ENCODE assay signal across 8 mouse cellular contexts in the genomic region with DNA sequence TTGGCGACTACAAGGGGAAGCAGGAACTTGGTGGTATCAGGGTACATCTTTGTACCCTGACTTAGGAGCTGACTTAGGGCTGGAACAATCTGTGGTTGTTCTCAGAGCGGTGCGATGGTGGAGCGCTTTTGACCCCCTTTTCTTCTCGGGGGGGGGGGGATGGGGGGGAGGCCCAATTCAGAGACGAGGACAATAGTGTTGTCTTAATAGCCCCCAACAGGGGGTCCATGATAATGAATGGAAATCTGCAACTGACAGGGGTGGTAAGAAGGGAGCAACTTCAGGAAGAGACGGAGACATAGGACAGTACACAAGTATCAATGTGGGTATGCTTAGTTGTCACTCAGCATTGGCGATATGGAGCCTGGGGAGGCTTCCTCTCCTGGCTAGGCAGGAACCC.
A peak's percentile ranks its signal among the peaks of the same experiment; 100 is the strongest.
DNase-seq lines count a peak whose midpoint lies in the region; ATAC-seq and TF ChIP-seq lines count a peak whose summit lies in the region.
"Not testable (repeated sequence)": the region's sequence is repeated elsewhere in the genome, so short reads cannot be mapped to it uniquely, and the experiment has no call there.

No protein-coding gene starts in this region.

- H3K9me3 ChIP-seq in embryonic facial prominence, embryonic 11.5 days (replicated peaks; ENCODE audit: control insufficient read depth, low read length); forebrain, embryonic 15.5 days; heart, embryonic 16.5 days (replicated peaks; ENCODE audit: control insufficient read depth, low read length); hindbrain, postnatal 0 days (ENCODE audit: low read length); limb, embryonic 10.5 days (replicated peaks); lung, embryonic 14.5 days (ENCODE audit: low read depth, low read length); midbrain, embryonic 16.5 days (replicated peaks; ENCODE audit: control insufficient read depth, low read length, poor library complexity, severe bottlenecking); stomach, embryonic 14.5 days (ENCODE audit: control insufficient read depth, low read depth, low read length): not testable (repeated sequence)

- not testable (repeated sequence) for DNase-seq in embryonic facial prominence, embryonic 11.5 days (ENCODE audit: low spot score); hindbrain, postnatal 0 days (ENCODE audit: low spot score); lung, embryonic 14.5 days
- peak; percentile 26 for DNase-seq in limb, embryonic 10.5 days (ENCODE audit: low spot score)

- H3K4me3 ChIP-seq in embryonic facial prominence, embryonic 11.5 days (ENCODE audit: low read depth, low read length); forebrain, embryonic 15.5 days; heart, embryonic 16.5 days (ENCODE audit: low read length); hindbrain, postnatal 0 days (ENCODE audit: low read length); limb, embryonic 10.5 days; lung, embryonic 14.5 days (ENCODE audit: low read depth, low read length); midbrain, embryonic 16.5 days (ENCODE audit: low read depth, low read length); stomach, embryonic 14.5 days (ENCODE audit: low read depth, low read length): not testable (repeated sequence)

- not testable (repeated sequence) for H3K9ac ChIP-seq in embryonic facial prominence, embryonic 11.5 days (replicated peaks; ENCODE audit: low read length); forebrain, embryonic 15.5 days (replicated peaks); heart, embryonic 16.5 days (ENCODE audit: low read length); hindbrain, postnatal 0 days (replicated peaks; ENCODE audit: low read length); lung, embryonic 14.5 days; midbrain, embryonic 16.5 days (ENCODE audit: low read depth, low read length); stomach, embryonic 14.5 days (replicated peaks; ENCODE audit: low read depth, low read length)

- not testable (repeated sequence) for H3K27me3 ChIP-seq in embryonic facial prominence, embryonic 11.5 days (ENCODE audit: control insufficient read depth, insufficient read depth, low read length); forebrain, embryonic 15.5 days; heart, embryonic 16.5 days (ENCODE audit: control insufficient read depth, insufficient read depth, low read length); hindbrain, postnatal 0 days (ENCODE audit: insufficient read depth, low read length); limb, embryonic 10.5 days (ENCODE audit: low read depth, poor library complexity, severe bottlenecking); lung, embryonic 14.5 days (ENCODE audit: insufficient read depth, low read length); midbrain, embryonic 16.5 days (ENCODE audit: control insufficient read depth, insufficient read depth, low read depth, low read length); stomach, embryonic 14.5 days (ENCODE audit: control insufficient read depth, insufficient read depth, low read length)

- H3K27ac ChIP-seq in embryonic facial prominence, embryonic 11.5 days (replicated peaks; ENCODE audit: low read depth, low read length); forebrain, embryonic 15.5 days (replicated peaks); heart, embryonic 16.5 days (ENCODE audit: low read length); hindbrain, postnatal 0 days; limb, embryonic 10.5 days; lung, embryonic 14.5 days (ENCODE audit: low read depth); midbrain, embryonic 16.5 days (ENCODE audit: low read length); stomach, embryonic 14.5 days (ENCODE audit: low read length): not testable (repeated sequence)

- not testable (repeated sequence) for H3K36me3 ChIP-seq in embryonic facial prominence, embryonic 11.5 days (replicated peaks; ENCODE audit: control insufficient read depth, insufficient read depth, low read depth, low read length); forebrain, embryonic 15.5 days; heart, embryonic 16.5 days (ENCODE audit: control insufficient read depth, insufficient read depth); hindbrain, postnatal 0 days (ENCODE audit: insufficient read depth, low read length); limb, embryonic 10.5 days; lung, embryonic 14.5 days (ENCODE audit: insufficient read depth); midbrain, embryonic 16.5 days (ENCODE audit: control insufficient read depth, insufficient read depth, low read length); stomach, embryonic 14.5 days (ENCODE audit: control insufficient read depth, insufficient read depth, low read length)

- H3K4me2 ChIP-seq in embryonic facial prominence, embryonic 11.5 days (ENCODE audit: low read depth, low read length); forebrain, embryonic 15.5 days (replicated peaks); heart, embryonic 16.5 days (ENCODE audit: low read depth, low read length); hindbrain, postnatal 0 days (ENCODE audit: low read depth, low read length); lung, embryonic 14.5 days; midbrain, embryonic 16.5 days (ENCODE audit: low read length); stomach, embryonic 14.5 days (replicated peaks; ENCODE audit: low read depth, low read length): not testable (repeated sequence)

- 84% methylated on average over 8 of the region's 8 CpGs for WGBS in embryonic facial prominence, embryonic 11.5 days
- 82% methylated on average over 8 of the region's 8 CpGs for WGBS in forebrain, embryonic 15.5 days
- WGBS in heart, embryonic 16.5 days = 80% methylated on average over 8 of the region's 8 CpGs
- 81% methylated on average over 8 of the region's 8 CpGs for WGBS in hindbrain, postnatal 0 days
- 86% methylated on average over 8 of the region's 8 CpGs for WGBS in limb, embryonic 10.5 days
- 86% methylated on average over 8 of the region's 8 CpGs for WGBS in lung, embryonic 14.5 days
- 79% methylated on average over 8 of the region's 8 CpGs for WGBS in midbrain, embryonic 16.5 days
- WGBS in stomach, embryonic 14.5 days = 86% methylated on average over 8 of the region's 8 CpGs

- not testable (repeated sequence) for TF ChIP-seq CTCF in hindbrain, postnatal 0 days (IDR thresholded peaks at IDR 0.05; ENCODE audit: low read depth); lung, embryonic 14.5 days (IDR thresholded peaks at IDR 0.05; ENCODE audit: low read depth)

- H3K4me1 ChIP-seq in embryonic facial prominence, embryonic 11.5 days (ENCODE audit: control insufficient read depth, insufficient read depth, low read length); forebrain, embryonic 15.5 days; heart, embryonic 16.5 days (ENCODE audit: control insufficient read depth, insufficient read depth, low read length); hindbrain, postnatal 0 days (ENCODE audit: insufficient read depth, low read length); limb, embryonic 10.5 days; lung, embryonic 14.5 days (ENCODE audit: insufficient read depth); midbrain, embryonic 16.5 days (ENCODE audit: control insufficient read depth, insufficient read depth, low read length); stomach, embryonic 14.5 days (ENCODE audit: control insufficient read depth, insufficient read depth, low read length): not testable (repeated sequence)

- ATAC-seq in embryonic facial prominence, embryonic 11.5 days (replicated peaks; ENCODE audit: insufficient number of reproducible peaks, low FRiP score, low TSS enrichment, low read depth) = peak; percentile 67
- ATAC-seq in forebrain, embryonic 15.5 days (replicated peaks) = peak; percentile 58
- 0 out of 2 replicates have a peak, but pooled peaks have one; percentile 21 for ATAC-seq in heart, embryonic 16.5 days (replicated peaks; ENCODE audit: extremely low read depth, insufficient read depth, low FRiP score)
- ATAC-seq in hindbrain, postnatal 0 days = peak; percentile 76
- ATAC-seq in lung, embryonic 14.5 days (ENCODE audit: insufficient read depth) = peak; percentile 35
- ATAC-seq in midbrain, embryonic 16.5 days = peak; percentile 66
- ATAC-seq in stomach, embryonic 14.5 days (ENCODE audit: insufficient number of reproducible peaks, insufficient read depth, low FRiP score, low read depth) = peak; percentile 69; the same call in 1 of the 2 replicates

Comparison
In these comparisons a context has a peak if more than half of its experiments do, and no peak if none do; other contexts are left out.
1. ATAC-seq: peak in every context shown above with its lines; median percentile 76 in hindbrain, postnatal 0 days; 69 in stomach, embryonic 14.5 days; 67 in embryonic facial prominence, embryonic 11.5 days; 66 in midbrain, embryonic 16.5 days; 58 in forebrain, embryonic 15.5 days; 35 in lung, embryonic 14.5 days; 21 in heart, embryonic 16.5 days.